Mouse (Mus musculus) G1E (cell line): Measurements from ENCODE around the gene Lonp1. TPM values are rescaled to one million over a fixed set of nuclear protein-coding genes. Genes with fewer than 3 reads are reported as not detected.
A peak's percentile ranks its signal among the peaks of the same experiment; 100 is the strongest.

Experiments used
- ATAC-seq: 2 replicates; pipeline ENCODE4 v1.8.0; 2016; ENCODE audit warnings: mild to moderate bottlenecking; ENCODE audit not compliant: insufficient number of reproducible peaks, poor library complexity, low FRiP score, severe bottlenecking; ENCODE audit errors: extremely low read depth
- DNase-seq: peaks from one replicate; pipeline ENCODE4 v3.0.0; 2012; ENCODE audit warnings: low spot score
- H3K27me3 ChIP-seq: 2 replicates; pipeline ENCODE4 v1.6.1; 2012; ENCODE audit warnings: mild to moderate bottlenecking, low read length, inconsistent platforms; ENCODE audit not compliant: insufficient read depth
- H3K36me3 ChIP-seq: replicated peaks from 2 replicates; pipeline ENCODE3; 2012; ENCODE audit warnings: mild to moderate bottlenecking, inconsistent platforms
- H3K4me1 ChIP-seq: 2 replicates; pipeline ENCODE4 v1.6.1; 2012; ENCODE audit warnings: low read depth, low read length, inconsistent platforms, mixed read lengths; ENCODE audit not compliant: insufficient read depth
- H3K4me3 ChIP-seq: 2 replicates; pipeline ENCODE4 v1.5.1; 2012; ENCODE audit warnings: low read depth, mild to moderate bottlenecking, inconsistent platforms, low read length, moderate library complexity, mixed read lengths
- H3K9me3 ChIP-seq: replicated peaks from 2 replicates; pipeline ENCODE4 v1.6.1; 2012; ENCODE audit warnings: inconsistent platforms
- CTCF ChIP-seq: IDR thresholded peaks from 2 replicates; pipeline ENCODE4 v1.5.1; 2012; ENCODE audit warnings: low read depth, low read length, inconsistent platforms, mixed read lengths
- GATA1 ChIP-seq: IDR thresholded peaks from 2 replicates; pipeline ENCODE4 v1.6.1; 2012; ENCODE audit warnings: borderline replicate concordance, low read length, inconsistent platforms, mixed read lengths
- GATA2 ChIP-seq: IDR thresholded peaks from 2 replicates; pipeline ENCODE4 v1.6.1; 2012; ENCODE audit warnings: low read depth, low read length, inconsistent platforms, borderline replicate concordance
- POLR2AphosphoS5 ChIP-seq: IDR thresholded peaks from 2 replicates; pipeline ENCODE4 v1.6.1; 2012; ENCODE audit warnings: low read depth, low read length, inconsistent platforms; ENCODE audit not compliant: insufficient replicate concordance
- TAL1 ChIP-seq: conservative IDR thresholded peaks from 2 replicates; pipeline ENCODE4 v1.6.1; 2012; ENCODE audit warnings: low read depth, low read length, inconsistent platforms, mixed read lengths
- polyA plus RNA-seq: library from polyadenylated mRNA; stranded (reverse); fragments of >175 nt; gene quantifications from 2 replicates; pipeline ENCODE4 v1.2.3, GENCODE M21; 2012
- total RNA-seq, 2 experiments: library from RNA; stranded (forward) in 1 of 2; stranded (reverse) in 1 of 2; fragments of 200-1000 nt in 1 of 2; fragments of >200 nt in 1 of 2; fragmentation: Nextera tagmentation in 1 of 2; gene quantifications; 2 replicates each; pipeline ENCODE4 v1.2.3; 2014 to 2017

Lonp1 gene
- total and polyA plus RNA-seq, 3 experiments = 67.8 to 174 (median 103) TPM

DNA sequence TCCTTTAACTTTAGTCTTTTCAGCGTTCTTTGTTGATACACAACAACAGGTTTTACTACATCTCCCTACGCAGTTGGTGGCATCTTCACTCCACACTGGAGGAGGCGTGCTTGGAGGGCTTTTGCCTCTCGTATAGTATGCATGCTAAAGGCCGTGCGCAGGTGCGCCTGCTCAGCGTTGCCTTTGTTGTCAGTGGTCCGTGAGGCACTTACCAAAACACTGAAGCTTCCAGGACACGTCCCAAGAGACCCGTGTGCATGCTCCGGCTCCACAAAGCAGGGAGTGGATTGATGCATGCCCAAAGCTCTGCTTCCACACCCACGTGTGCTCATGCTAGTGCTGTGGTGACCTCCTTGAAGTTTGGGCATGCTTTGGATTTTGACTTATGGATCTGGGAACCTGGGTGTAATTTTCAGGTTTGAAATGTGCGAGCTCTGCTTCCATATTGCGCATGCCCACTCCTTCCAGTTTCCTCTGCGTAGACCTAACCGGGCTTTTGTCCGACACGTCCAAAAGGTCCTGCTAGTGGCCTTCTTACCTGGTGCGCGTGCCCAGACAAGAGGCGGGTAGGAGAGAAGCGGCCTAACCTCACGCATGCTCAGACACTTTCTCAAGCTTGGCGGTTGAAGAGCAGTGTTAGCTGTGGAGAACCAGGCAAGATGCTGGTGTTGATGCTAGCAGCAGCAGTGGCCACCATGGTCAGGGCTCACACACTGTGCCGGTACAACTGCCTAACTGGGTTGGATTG is 1.0 kb upstream of the Lonp1 start, which contains the start of gene Catsperd:
Catsperd (plus strand) TSS at position 614 of the 748 bp plus-strand sequence.
- Histone ChIP-seq H3K9me3 (peaks cover 2% of the 10 kb centered on the region; the same call in 1 of the 2 replicates), H3K36me3 (peaks cover 29% of the 10 kb centered on the region), H3K27me3 (peaks cover 12% of the 10 kb centered on the region), H3K4me1 (peaks cover 45% of the 10 kb centered on the region), H3K4me3 (peak within 1 kb of the TSS; percentile 94)
- TF ChIP-seq GATA2 (no peak), TAL1 (no peak), GATA1 (no peak), CTCF (no peak), POLR2AphosphoS5 (no peak)
- DNase-seq (peak; percentile 28), ATAC-seq (no peak)

DNA sequence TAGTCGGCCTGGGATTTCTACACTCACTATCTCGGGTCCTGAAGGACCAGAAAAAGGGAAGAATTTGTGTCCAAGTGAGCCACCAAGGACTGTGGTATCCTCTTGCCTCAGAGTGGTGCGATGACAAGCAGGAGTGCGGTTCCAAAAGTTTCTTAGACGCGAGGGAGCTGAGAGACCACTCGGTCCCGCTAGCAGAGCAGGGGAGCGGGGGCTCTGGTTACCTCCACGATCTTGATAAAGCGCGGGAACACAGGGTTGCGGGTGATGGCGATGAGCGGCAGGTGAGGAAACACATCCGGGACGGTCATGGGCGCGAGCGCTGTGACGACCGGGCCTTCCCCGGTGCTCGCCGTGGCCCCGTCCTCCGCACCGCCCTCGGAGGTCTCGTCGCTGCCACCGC is 427 bp downstream of the Lonp1 start:
- H3K4me1 ChIP-seq = peaks cover 50% of the 10 kb centered on the region
- TF ChIP-seq GATA1 = no peak
- TF ChIP-seq POLR2AphosphoS5 = no peak
- no peak for TF ChIP-seq TAL1
- TF ChIP-seq GATA2 = no peak
- TF ChIP-seq CTCF = no peak
- peak overlapping the region; percentile 94 for H3K4me3 ChIP-seq
- H3K36me3 ChIP-seq = peaks cover 42% of the 10 kb centered on the region
- H3K27me3 ChIP-seq = peaks cover 4% of the 10 kb centered on the region; the same call in 1 of the 2 replicates
- DNase-seq (peak; percentile 16), ATAC-seq (no peak)
- H3K9me3 ChIP-seq = peaks cover 2% of the 10 kb centered on the region; the same call in 1 of the 2 replicates

DNA sequence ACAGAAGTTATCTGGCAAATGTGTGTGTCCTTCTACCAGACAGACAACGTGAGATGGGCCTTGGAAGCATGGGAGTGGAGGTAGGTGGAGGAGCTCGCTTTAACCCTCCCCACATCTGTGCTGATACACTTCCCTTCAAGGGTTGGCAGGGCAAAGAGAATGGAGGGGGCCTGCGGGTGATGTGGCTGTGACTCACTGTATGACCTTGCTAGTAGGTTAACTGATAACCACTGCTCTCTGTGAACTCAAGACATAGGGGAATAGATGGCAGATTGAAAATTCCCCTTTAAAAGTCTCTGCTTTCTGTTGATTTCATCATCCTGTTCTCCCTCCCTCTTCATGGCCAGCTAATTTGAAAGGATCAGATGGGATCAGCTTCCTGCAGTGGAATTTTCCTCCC is 1.2 kb downstream of the Lonp1 start:
- TF ChIP-seq TAL1 = no peak
- TF ChIP-seq GATA1 = no peak
- no peak for TF ChIP-seq CTCF
- TF ChIP-seq GATA2 = no peak
- TF ChIP-seq POLR2AphosphoS5 = no peak
- Histone ChIP-seq H3K4me1 (peaks cover 53% of the 10 kb centered on the region), H3K36me3 (peaks cover 49% of the 10 kb centered on the region), H3K4me3 (peak overlapping the region; percentile 94), H3K9me3 (no peaks in the 10 kb centered on the region), H3K27me3 (no peaks in the 10 kb centered on the region; the same call in 1 of the 2 replicates)
- peak; percentile 23; the same call in 1 of the 2 replicates for ATAC-seq
- DNase-seq = no peak

DNA sequence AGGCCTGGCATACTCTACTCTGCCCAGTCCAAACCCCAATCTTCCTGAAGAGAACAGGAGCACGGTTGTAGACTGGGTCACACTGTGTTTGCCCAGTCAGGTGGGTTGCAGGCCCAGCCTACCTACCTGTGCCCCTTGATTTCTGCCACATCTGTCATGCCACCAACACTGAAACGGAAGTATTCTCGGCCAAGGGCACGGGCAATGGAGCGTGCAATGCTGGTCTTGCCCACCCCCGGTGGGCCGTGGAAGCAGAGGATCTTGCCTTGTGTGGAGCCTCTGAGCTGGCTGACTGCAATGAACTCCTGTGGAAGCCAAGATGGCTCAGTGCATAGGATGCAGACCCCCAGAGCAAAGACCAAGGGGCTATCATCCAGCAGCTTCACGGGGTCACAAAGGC is 9.1 kb downstream of the Lonp1 start:
- TF ChIP-seq GATA1 (no peak), CTCF (no peak), GATA2 (no peak), POLR2AphosphoS5 (no peak), TAL1 (no peak)
- Histone ChIP-seq H3K9me3 (no peaks in the 10 kb centered on the region), H3K36me3 (peaks cover 90% of the 10 kb centered on the region), H3K4me3 (no peak overlapping the region), H3K4me1 (peaks cover 76% of the 10 kb centered on the region), H3K27me3 (no peaks in the 10 kb centered on the region)
- no peak for DNase-seq
- ATAC-seq = no peak

DNA sequence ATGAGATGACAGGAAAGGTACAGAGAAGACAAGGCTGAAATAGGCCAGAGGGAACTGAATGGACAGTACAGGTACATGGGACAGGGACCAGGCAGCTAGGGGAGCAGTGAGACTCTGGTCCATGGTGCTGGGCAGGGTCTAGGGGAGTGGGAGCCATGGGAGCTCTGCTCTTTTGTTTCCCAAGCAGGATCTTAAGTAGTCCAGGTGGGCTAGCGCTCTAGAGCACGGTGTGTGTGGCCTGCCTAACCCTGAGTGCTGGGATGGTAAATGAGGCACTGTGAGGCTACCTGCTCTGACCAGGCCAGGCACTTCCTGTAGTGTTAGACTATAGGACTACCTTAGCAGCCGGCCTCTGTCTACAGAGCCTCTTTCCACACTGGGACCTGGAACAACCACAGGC is 10.0 kb downstream of the Lonp1 start:
- DNase-seq (no peak), ATAC-seq (no peak)
- peaks cover 86% of the 10 kb centered on the region for H3K36me3 ChIP-seq

DNA sequence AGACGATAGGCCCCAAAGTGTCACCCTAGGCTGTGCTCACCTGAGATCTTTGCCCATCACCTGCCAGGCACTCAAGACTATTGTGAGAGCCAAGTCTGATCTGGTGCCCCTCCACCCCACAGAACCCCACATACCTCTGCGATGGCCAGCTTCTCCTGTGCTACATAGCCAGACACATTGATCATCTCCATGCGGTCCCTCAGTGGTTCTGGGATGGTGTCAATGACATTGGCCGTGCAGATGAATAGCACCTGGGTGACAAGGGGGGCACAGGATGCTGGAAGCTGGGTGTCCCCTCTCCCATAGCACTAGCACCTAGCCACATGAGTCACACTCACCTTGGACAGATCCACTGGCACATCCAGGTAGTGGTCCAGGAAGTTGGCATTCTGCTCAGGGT is 10.9 kb downstream of the Lonp1 start:
- Histone ChIP-seq H3K36me3 (peaks cover 85% of the 10 kb centered on the region), H3K4me1 (peaks cover 85% of the 10 kb centered on the region), H3K9me3 (no peaks in the 10 kb centered on the region), H3K27me3 (no peaks in the 10 kb centered on the region), H3K4me3 (peak overlapping the region; percentile 88)
- DNase-seq (no peak), ATAC-seq (no peak)
- no peak for TF ChIP-seq TAL1
- 0 out of 2 replicates have a peak, but pooled peaks have one; percentile 88 for TF ChIP-seq POLR2AphosphoS5

More for the DNA sequence above, 10.0 kb downstream of the Lonp1 start:
- H3K27me3 ChIP-seq = no peaks in the 10 kb centered on the region
- H3K9me3 ChIP-seq = no peaks in the 10 kb centered on the region
- TF ChIP-seq POLR2AphosphoS5 = 0 out of 2 replicates have a peak, but pooled peaks have one; percentile 55
- TF ChIP-seq GATA1 = no peak
- peak overlapping the region; percentile 88; the same call in 1 of the 2 replicates for H3K4me3 ChIP-seq
- H3K4me1 ChIP-seq = peaks cover 79% of the 10 kb centered on the region
